25 mouse cellular contexts compared by ENCODE assay signal in the genomic region with DNA sequence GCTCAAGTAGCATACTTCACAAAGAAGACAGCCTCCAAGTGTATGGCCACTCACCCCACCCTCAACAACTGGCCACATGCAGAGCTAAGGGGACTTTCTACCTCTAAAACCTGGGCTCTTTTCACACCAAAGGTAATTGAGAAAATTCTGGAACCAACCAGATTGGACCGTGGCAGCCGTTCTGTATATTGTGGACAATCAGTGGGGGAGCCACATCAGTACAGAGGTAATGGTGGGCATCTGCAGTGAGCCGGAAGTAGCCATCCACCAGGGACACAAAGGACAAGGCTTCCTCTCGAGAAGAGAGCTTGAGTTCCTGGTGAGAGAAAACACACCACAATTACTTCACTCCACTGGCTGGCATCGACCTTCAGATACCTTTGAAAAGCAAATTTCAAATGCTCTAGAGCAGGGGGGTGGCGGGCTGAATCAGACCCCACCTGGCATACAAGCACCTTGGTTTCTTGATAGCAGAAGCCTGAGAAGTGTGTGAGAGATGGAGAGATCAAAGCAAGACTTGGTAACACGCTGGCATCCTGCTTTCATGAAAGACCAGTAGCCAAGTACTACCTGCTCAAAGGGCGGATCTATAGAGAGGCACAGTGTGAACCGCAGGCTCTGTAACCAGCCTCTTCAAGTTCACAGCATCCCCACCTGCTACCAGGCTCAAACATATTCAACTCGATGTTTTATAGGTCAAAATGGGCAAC.
DNase-seq lines count a peak whose midpoint lies in the region; ATAC-seq and TF ChIP-seq lines count a peak whose summit lies in the region.
"Had no signal": no experiment of that assay in that cellular context is flagged by ENCODE, and none has a peak within 500 bp of the region (broad histone marks: within the 10 kb centered on the region; RNA-seq: fewer than 3 reads in every experiment).

No protein-coding gene starts in this region.

- no peaks in the 10 kb centered on the region for H3K27me3 ChIP-seq in liver, adult 2 months (ENCODE audit: control insufficient read depth, insufficient read depth, low read length)
- no peaks in the 10 kb centered on the region for H3K27me3 ChIP-seq in hindbrain, embryonic 10.5 days (ENCODE audit: insufficient read depth, poor library complexity, severe bottlenecking)
- H3K27me3 ChIP-seq: heart, embryonic 13.5 days; hindbrain, embryonic 12.5 days; limb, embryonic 15.5 days; megakaryocyte, embryonic 14.5 days; midbrain, embryonic 15.5 days had no signal

- no peak for DNase-seq in liver, adult 2 months (ENCODE audit: extremely low read depth, low read depth, low spot score)
- no peak for DNase-seq in liver
- peak; percentile 74 for DNase-seq in CD4-positive helper T cell, adult 2 months (ENCODE audit: low read depth, low spot score)
- DNase-seq in urinary bladder, postnatal 14 days (ENCODE audit: low spot score): no peak
- DNase-seq in embryo, embryonic 10.5 days (ENCODE audit: low spot score): no peak
- no peak for DNase-seq in hindbrain, embryonic 10.5 days (ENCODE audit: low spot score)
- DNase-seq: adrenal gland, postnatal 14 days; cerebellum, adult 8-10 months; gastrocnemius, postnatal 14 days; heart, adult 11 months; heart, postnatal 14 days; kidney, adult 18-20 months; left cerebral cortex, postnatal 4 days; lung, adult 18-20 months; lung, postnatal 10 days had no signal

- TF ChIP-seq CTCF in liver, adult 2 months (IDR thresholded peaks at IDR 0.05; ENCODE audit: low read depth, low read length): no peak

- H3K79me2 ChIP-seq in liver, adult 2 months (ENCODE audit: control insufficient read depth, insufficient read depth, low read length): no peaks in the 10 kb centered on the region; the same call in 1 of the 2 replicates

- H3K27ac ChIP-seq in liver, adult 2 months (replicated peaks; ENCODE audit: insufficient read depth, low read depth, low read length): 0 out of 2 replicates have a peak overlapping the region, but pooled peaks have one; percentile 41
- no peak overlapping the region for H3K27ac ChIP-seq in hindbrain, embryonic 10.5 days
- H3K27ac ChIP-seq: embryonic facial prominence, embryonic 10.5 days; hindbrain, embryonic 12.5 days; left cerebral cortex, adult 2 months; limb, embryonic 15.5 days; midbrain, embryonic 15.5 days had no signal

- H3K9me3 ChIP-seq in hindbrain, embryonic 10.5 days: no peaks in the 10 kb centered on the region
- H3K9me3 ChIP-seq: embryonic facial prominence, embryonic 10.5 days; heart, embryonic 13.5 days; hindbrain, embryonic 12.5 days; limb, embryonic 15.5 days; megakaryocyte, embryonic 14.5 days; midbrain, embryonic 15.5 days had no signal

- no peak overlapping the region for H3K4me3 ChIP-seq in liver, adult 2 months (ENCODE audit: insufficient read depth, low read depth, low read length)
- H3K4me3 ChIP-seq in hindbrain, embryonic 10.5 days: no peak overlapping the region
- H3K4me3 ChIP-seq: embryonic facial prominence, embryonic 10.5 days; heart, embryonic 13.5 days; hindbrain, embryonic 12.5 days; left cerebral cortex, adult 2 months; limb, embryonic 15.5 days; midbrain, embryonic 15.5 days had no signal

- WGBS in liver, adult 2 months: 88% methylated on average over 10 of the region's 10 CpGs
- WGBS in hindbrain, embryonic 10.5 days: 85% methylated on average over 10 of the region's 10 CpGs

- ATAC-seq in activated CD4-positive, CD25-positive, alpha-beta regulatory T cell, adult 4 months: peak; percentile 68
- ATAC-seq in neutrophil, adult 5-6 weeks (ENCODE audit: extremely low read depth, insufficient number of reproducible peaks, low FRiP score, poor library complexity, severe bottlenecking): peak; percentile 14; the same call in 1 of the 2 replicates
- ATAC-seq: forebrain, embryonic 16.5 days; midbrain, embryonic 15.5 days had no signal

- H3K9ac ChIP-seq in liver, adult 2 months (ENCODE audit: low read depth, low read length): no peak overlapping the region
- H3K9ac ChIP-seq: heart, embryonic 13.5 days; hindbrain, embryonic 12.5 days; limb, embryonic 15.5 days; midbrain, embryonic 15.5 days had no signal

- H3K36me3 ChIP-seq in liver, adult 2 months (ENCODE audit: control insufficient read depth, insufficient read depth, low read length): peaks cover 78% of the 10 kb centered on the region
- H3K36me3 ChIP-seq in hindbrain, embryonic 10.5 days: peaks cover 46% of the 10 kb centered on the region

- H3K4me1 ChIP-seq in liver, adult 2 months (ENCODE audit: control insufficient read depth, insufficient read depth, low read length): peaks cover 12% of the 10 kb centered on the region; the same call in 1 of the 2 replicates
- H3K4me1 ChIP-seq in hindbrain, embryonic 10.5 days (replicated peaks): no peaks in the 10 kb centered on the region
- H3K4me1 ChIP-seq: hindbrain, embryonic 12.5 days; limb, embryonic 15.5 days had no signal

- no peak for TF ChIP-seq POLR2A in liver, adult 2 months (IDR thresholded peaks at IDR 0.05; ENCODE audit: extremely low read depth, insufficient read depth, low read length)
